Mouse (Mus musculus) heart, postnatal 14 days (tissue): ENCODE results near the gene Zbtb7b. TPM values are rescaled to one million over a fixed set of nuclear protein-coding genes. Genes with fewer than 3 reads are reported as not detected.

Experiments used
- total RNA-seq, 2 experiments: library from RNA; stranded (reverse); gene quantifications; 2 replicates each; pipeline ENCODE4 v1.2.3; 2021

The Zbtb7b gene
- total RNA-seq, 2 experiments from 2014 or later: 18.4 to 27.3 TPM

Other genes starting within 250 kb of the Zbtb7b start
- gene Hcn3, start 234.6 kb downstream of the Zbtb7b start, total RNA-seq: under 1 TPM; 0.49 to 0.60 TPM
- gene Clk2, start 230.0 kb downstream of the Zbtb7b start, total RNA-seq: 10 to 100 TPM; 23.3 to 23.6 TPM
- 10 to 100 TPM; 47.2 to 48.7 TPM for gene Scamp3, start 217.3 kb downstream of the Zbtb7b start, total RNA-seq
- gene Fam189b, start 211.6 kb downstream of the Zbtb7b start, total RNA-seq: 1 to 10 TPM; 7.1 to 7.6 TPM
- gene Gba, start 191.8 kb downstream of the Zbtb7b start, total RNA-seq: 10 to 100 TPM; 22.1 to 23.9 TPM
- 10 to 100 TPM; 12.7 to 17.1 TPM for gene Thbs3, start 179.6 kb downstream of the Zbtb7b start, total RNA-seq
- gene Mtx1, start 167.7 kb downstream of the Zbtb7b start, total RNA-seq: 10 to 100 TPM; 64.8 to 69.8 TPM
- gene Muc1, start 165.7 kb downstream of the Zbtb7b start, total RNA-seq: under 1 TPM; 0.22 to 0.98 TPM
- gene Krtcap2, start 148.8 kb downstream of the Zbtb7b start, total RNA-seq: 10 to 100 TPM; 71.9 to 72.8 TPM
- under 1 TPM; 0.68 to 0.76 TPM for gene Trim46, start 148.5 kb downstream of the Zbtb7b start, total RNA-seq
- 10 to 100 TPM; 47.6 to 58.7 TPM for gene Dpm3, start 135.4 kb downstream of the Zbtb7b start, total RNA-seq
- 10 to 100 TPM; 20.6 to 22.7 TPM for gene Slc50a1, start 124.2 kb downstream of the Zbtb7b start, total RNA-seq
- gene Efna1, start 113.6 kb downstream of the Zbtb7b start, total RNA-seq: 10 to 100 TPM; 32.4 to 34.0 TPM
- not detected for gene Efna3, start 71.8 kb downstream of the Zbtb7b start, total RNA-seq
- gene Efna4, start 56.7 kb downstream of the Zbtb7b start, total RNA-seq: under 1 TPM; 0.49 to 0.74 TPM
- gene Adam15, start 44.8 kb downstream of the Zbtb7b start, total RNA-seq: 10 to 100 TPM; 80.4 to 100.0 TPM
- not detected for gene Dcst2, start 32.8 kb downstream of the Zbtb7b start, total RNA-seq
- gene Dcst1, start 29.5 kb downstream of the Zbtb7b start, total RNA-seq: under 1 TPM; 0.22 to 0.48 TPM
- under 1 TPM in 1 of 2 experiments, not detected in 1; 0.98 TPM for gene Lenep, start 8.0 kb upstream of the Zbtb7b start, total RNA-seq
- 10 to 100 TPM; 44.7 to 46.1 TPM for gene Flad1, start 17.1 kb upstream of the Zbtb7b start, total RNA-seq
- 10 to 100 TPM in 1 of 2 experiments, 1 to 10 TPM in 1; 7.9 to 14.4 TPM for gene Cks1b, start 23.6 kb upstream of the Zbtb7b start, total RNA-seq
- 10 to 100 TPM; 45.0 to 47.5 TPM for gene Shc1, start 23.7 kb upstream of the Zbtb7b start, total RNA-seq
- gene Pygo2, start 35.4 kb upstream of the Zbtb7b start, total RNA-seq: 10 to 100 TPM; 16.5 to 19.9 TPM
- 10 to 100 TPM; 51.9 to 53.1 TPM for gene Pbxip1, start 41.9 kb upstream of the Zbtb7b start, total RNA-seq
- gene Pmvk, start 59.8 kb upstream of the Zbtb7b start, total RNA-seq: 1 to 10 TPM; 8.8 to 9.2 TPM
- gene Kcnn3, start 125.4 kb upstream of the Zbtb7b start, total RNA-seq: 1 to 10 TPM; 4.0 to 6.5 TPM